Mouse (Mus musculus): Measurements from ENCODE around the gene Olfr979.

DNA sequence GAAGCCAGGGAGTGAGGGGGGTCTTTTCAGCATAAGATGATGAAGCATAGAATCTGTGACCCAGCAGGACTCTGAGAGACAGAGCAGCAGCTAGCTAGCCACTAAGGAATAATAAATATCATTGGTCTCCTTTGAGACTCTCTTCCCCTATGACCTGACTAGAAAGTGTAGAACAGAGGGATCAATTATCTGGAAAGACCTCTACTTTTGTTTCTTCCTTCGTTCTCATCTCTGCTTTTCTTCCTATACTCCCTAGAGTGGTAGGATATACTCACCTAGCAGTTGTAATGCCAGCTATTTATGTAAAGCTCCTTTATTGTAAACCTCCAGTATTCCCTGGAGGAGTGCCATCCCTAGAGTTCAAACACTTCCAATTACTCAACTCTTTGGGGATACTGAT, 51.3 kb downstream of the Olfr979 start, which contains the start of gene Olfr975:
- TF ChIP-seq CTCF (IDR thresholded peaks at IDR 0.05; ENCODE audit: extremely low read depth, insufficient read depth, insufficient read length, insufficient replicate concordance) (no peak), POLR2A (IDR thresholded peaks at IDR 0.05; ENCODE audit: low read depth, low read length) (no peak)
